Mouse (Mus musculus) myocyte (in vitro differentiated cells): ENCODE data around the gene Pnck.

ENCODE experiments used
- CEBPB ChIP-seq: IDR thresholded peaks from 2 replicates; pipeline ENCODE4 v1.6.1; 2011; ENCODE audit warnings: mild to moderate bottlenecking, moderate library complexity; ENCODE audit not compliant: poor library complexity, insufficient read depth, severe bottlenecking
- E2F4 ChIP-seq: IDR thresholded peaks from one replicate; pipeline ENCODE4 v1.6.1; 2011; ENCODE audit warnings: mild to moderate bottlenecking, control low read depth, moderate library complexity; ENCODE audit not compliant: insufficient read depth
- MAX ChIP-seq: IDR thresholded peaks from one replicate; pipeline ENCODE4 v1.6.1; 2011; ENCODE audit warnings: low read depth, mild to moderate bottlenecking, control low read depth
- MYOD1 ChIP-seq, 3 experiments: IDR thresholded peaks; one replicate each; pipeline ENCODE4 v1.6.1; 2011; ENCODE audit warnings: control low read depth in 2 of 3, low read depth in 2 of 3, mild to moderate bottlenecking in 2 of 3, moderate library complexity in 1 of 3; ENCODE audit not compliant: insufficient read length in 2 of 3, control insufficient read depth in 1 of 3
- MYOG ChIP-seq, 3 experiments: IDR thresholded peaks; one replicate each; pipeline ENCODE4 v1.6.1; 2011; ENCODE audit warnings: control low read depth in 2 of 3, low read depth in 2 of 3, mild to moderate bottlenecking in 2 of 3; ENCODE audit not compliant: insufficient read length in 2 of 3, control insufficient read depth in 1 of 3, insufficient read depth in 1 of 3
- POLR2A ChIP-seq: IDR thresholded peaks from one replicate; pipeline ENCODE4 v1.6.1; 2011; ENCODE audit warnings: low read depth, mild to moderate bottlenecking, control low read depth, moderate library complexity; ENCODE audit not compliant: insufficient read length
- POLR2AphosphoS2 ChIP-seq: IDR thresholded peaks from one replicate; pipeline ENCODE4 v1.6.1; 2011; ENCODE audit warnings: low read depth, control low read depth; ENCODE audit not compliant: insufficient read length
- TCF12 ChIP-seq: IDR thresholded peaks from one replicate; pipeline ENCODE4 v1.6.1; 2011; ENCODE audit warnings: mild to moderate bottlenecking, control low read depth; ENCODE audit not compliant: poor library complexity, insufficient read depth, severe bottlenecking
- USF1 ChIP-seq: IDR thresholded peaks from one replicate; pipeline ENCODE4 v1.6.1; 2011; ENCODE audit warnings: low read depth, mild to moderate bottlenecking, control low read depth, moderate library complexity

DNA sequence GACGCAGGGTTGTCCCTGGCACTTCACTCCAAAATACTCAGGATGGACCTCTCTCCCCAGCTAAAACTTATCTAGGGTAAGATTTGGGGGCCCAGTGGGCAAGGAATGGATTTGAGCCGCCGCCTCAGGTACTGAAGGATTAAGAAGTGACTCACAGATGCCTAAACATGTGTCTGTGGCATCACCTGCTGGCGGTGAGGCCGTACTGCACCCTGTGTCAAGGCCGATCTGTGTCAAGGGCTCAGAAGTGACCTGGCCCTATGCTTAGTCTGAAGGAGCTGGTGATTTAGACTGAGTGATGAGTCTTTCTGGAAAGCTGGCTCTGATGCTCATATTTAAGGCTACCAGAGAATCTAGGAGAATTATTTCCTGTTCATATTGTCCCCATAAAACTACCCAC, 5.7 kb downstream of the Pnck start:
- no peak for TF ChIP-seq E2F4
- no peak for TF ChIP-seq USF1
- no peak for TF ChIP-seq TCF12
- TF ChIP-seq POLR2A: no peak
- TF ChIP-seq POLR2AphosphoS2: no peak
- no peak for TF ChIP-seq MYOG (IDR thresholded peaks at IDR 0.05; ENCODE audit: control insufficient read depth in 1 of 3, insufficient read depth in 1 of 3, insufficient read length in 2 of 3, low read depth in 2 of 3)
- TF ChIP-seq CEBPB: no peak
- TF ChIP-seq MAX: no peak
- TF ChIP-seq MYOD1 (IDR thresholded peaks at IDR 0.05; ENCODE audit: control insufficient read depth in 1 of 3, insufficient read length in 2 of 3, low read depth in 2 of 3): no peak
